Mouse (Mus musculus): ENCODE data around the gene Gcc2. TPM values are rescaled to one million over a fixed set of nuclear protein-coding genes. Genes with fewer than 3 reads are reported as not detected.
"Not testable (repeated sequence)": the region's sequence is repeated elsewhere in the genome, so short reads cannot be mapped to it uniquely, and the experiment has no call there.

Gcc2 gene
- polyA plus RNA-seq, 1 experiment from 2014 or later, result 27.2 TPM

DNA sequence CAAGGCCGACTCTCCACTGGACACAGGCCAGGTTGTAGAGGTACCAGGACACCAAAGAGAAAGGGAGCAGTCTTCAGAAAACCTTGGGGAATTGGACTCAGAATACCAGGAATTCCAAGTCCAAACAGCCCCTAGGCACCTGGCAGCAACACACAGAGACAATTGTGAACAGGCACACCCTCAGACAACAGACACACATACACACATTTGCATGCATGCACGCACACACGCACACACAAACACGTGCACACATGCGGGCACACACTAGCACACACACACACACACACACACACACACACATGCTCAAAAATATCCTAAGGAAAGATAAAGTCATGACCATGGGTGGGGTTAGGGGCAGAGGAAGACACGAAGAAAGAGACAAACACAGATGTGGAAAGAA, 34.6 kb upstream of the Gcc2 start:
- ATAC-seq (ENCODE audit: low read depth) (no peak), DNase-seq (no peak)
- Histone ChIP-seq H3K27me3 (no peaks in the 10 kb centered on the region), H3K4me2 (no peak overlapping the region), H3K9me3 (replicated peaks) (0 out of 2 replicates have a peak, but pooled peaks cover 6% of the 10 kb centered on the region), H3K4me1 (replicated peaks) (no peaks in the 10 kb centered on the region), H3K36me3 (no peaks in the 10 kb centered on the region), H3K27ac (no peak overlapping the region), H3K9ac (no peak overlapping the region), H3K4me3 (replicated peaks) (no peak overlapping the region)
- WGBS (ENCODE audit: insufficient replicate concordance), result 68% methylated on average over 6 of the region's 6 CpGs

- H3K9ac ChIP-seq; H3K27me3 ChIP-seq; H3K4me3 ChIP-seq (replicated peaks); H3K4me1 ChIP-seq (replicated peaks); ATAC-seq (ENCODE audit: low read depth); H3K4me2 ChIP-seq; H3K36me3 ChIP-seq; DNase-seq; H3K27ac ChIP-seq; H3K9me3 ChIP-seq (replicated peaks): not testable (repeated sequence)
- WGBS (ENCODE audit: insufficient replicate concordance), result 82% methylated on average over 2 of the region's 2 CpGs
Observed at GRCm38 (mm10) chr10:58221571-58221970, 33.7 kb upstream of the Gcc2 start.

DNA sequence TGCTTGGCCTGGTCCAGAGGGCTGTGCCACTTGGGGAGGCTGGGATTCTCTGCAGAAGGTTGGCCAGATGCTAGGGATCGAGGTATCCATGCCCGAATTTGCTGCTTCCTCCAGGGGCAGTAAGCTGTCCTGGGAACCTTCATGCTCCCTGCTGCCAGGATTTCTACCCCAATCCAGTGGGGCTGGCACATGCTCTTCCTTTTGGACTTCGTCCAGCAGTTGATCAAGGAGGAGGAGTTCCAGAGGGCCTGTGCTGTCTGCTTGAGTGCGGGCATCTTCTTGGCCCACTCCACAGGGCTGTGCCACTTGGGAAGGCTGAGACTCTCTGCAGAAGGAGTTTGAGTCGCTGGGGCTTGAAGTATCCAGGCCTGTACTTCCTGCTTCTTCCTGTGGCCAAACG, 32.1 kb upstream of the Gcc2 start:
- not testable (repeated sequence) for H3K4me2 ChIP-seq; H3K4me3 ChIP-seq (replicated peaks); ATAC-seq (ENCODE audit: low read depth); H3K4me1 ChIP-seq (replicated peaks); H3K27ac ChIP-seq; H3K36me3 ChIP-seq; H3K27me3 ChIP-seq; DNase-seq; H3K9ac ChIP-seq
- H3K9me3 ChIP-seq (replicated peaks), result 0 out of 2 replicates have a peak, but pooled peaks cover 10% of the 10 kb centered on the region
- WGBS (ENCODE audit: insufficient replicate concordance), result 58% methylated on average over 4 of the region's 6 CpGs

- ATAC-seq (ENCODE audit: low read depth); H3K27ac ChIP-seq; H3K36me3 ChIP-seq; H3K4me1 ChIP-seq (replicated peaks); H3K9ac ChIP-seq; H3K27me3 ChIP-seq; H3K4me3 ChIP-seq (replicated peaks); H3K4me2 ChIP-seq: not testable (repeated sequence)
- WGBS (ENCODE audit: insufficient replicate concordance), result 73% methylated on average over 31 of the region's 31 CpGs
- H3K9me3 ChIP-seq (replicated peaks), result 0 out of 2 replicates have a peak, but pooled peaks cover 10% of the 10 kb centered on the region
- DNase-seq, result peak; percentile 33
Observed at GRCm38 (mm10) chr10:58223972-58224805, 31.1 kb upstream of the Gcc2 start.

DNA sequence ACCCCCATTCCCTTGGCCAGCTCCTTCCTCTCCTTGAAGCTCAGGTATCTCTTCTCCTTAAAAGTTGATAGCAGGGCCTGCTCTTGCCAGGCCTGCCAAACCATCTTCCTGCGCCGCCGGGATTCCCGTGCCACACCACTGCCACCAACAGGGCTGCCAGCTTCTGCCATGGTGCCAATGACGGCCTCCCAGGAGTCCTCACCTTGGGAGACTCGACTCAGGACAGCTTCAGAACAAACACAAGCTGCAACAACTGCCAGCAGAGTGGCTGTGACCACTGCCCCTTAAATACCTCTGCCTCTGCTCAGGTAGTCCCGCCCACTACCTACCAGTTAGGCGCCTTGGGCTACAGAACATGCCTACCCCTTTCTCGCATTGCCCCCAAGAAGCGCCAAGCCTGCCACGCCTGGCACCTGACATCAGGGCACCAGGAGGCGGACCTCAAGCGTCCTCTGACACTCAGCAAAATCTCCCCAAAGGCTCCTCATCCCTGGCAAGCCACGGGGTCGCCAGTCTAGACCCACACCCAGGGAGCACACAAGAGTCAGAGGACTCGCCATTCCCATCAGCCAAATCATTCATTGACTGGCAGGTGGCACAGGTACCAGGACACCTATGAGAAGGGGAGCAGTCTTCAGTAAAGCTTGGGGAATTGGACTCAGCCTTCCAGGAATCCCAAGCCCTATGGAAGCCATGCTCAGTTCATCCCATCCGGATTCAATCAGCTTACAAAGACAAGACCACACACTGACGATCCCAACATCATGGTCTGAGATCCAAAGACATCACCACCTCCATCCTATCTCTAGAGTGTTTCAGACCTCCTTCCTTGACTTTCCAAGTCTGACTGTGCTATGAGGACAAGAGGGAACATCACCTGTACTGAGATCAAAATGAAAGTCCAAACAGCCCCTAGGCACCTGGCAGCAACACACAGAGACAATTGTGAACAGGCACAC, 30.2 kb upstream of the Gcc2 start, which contains the start of gene AW822073:
AW822073 (minus strand) TSS at position 104 of the 959 bp plus-strand sequence.
- not testable (repeated sequence) for H3K4me2 ChIP-seq; H3K27me3 ChIP-seq; H3K4me3 ChIP-seq (replicated peaks); DNase-seq; H3K9ac ChIP-seq; H3K4me1 ChIP-seq (replicated peaks); H3K36me3 ChIP-seq; ATAC-seq (ENCODE audit: low read depth); H3K27ac ChIP-seq
- 65% methylated on average over 18 of the region's 18 CpGs for WGBS (ENCODE audit: insufficient replicate concordance)
- 0 out of 2 replicates have a peak, but pooled peaks cover 10% of the 10 kb centered on the region for H3K9me3 ChIP-seq (replicated peaks)

- peaks cover 10% of the 10 kb centered on the region; the same call in 1 of the 2 replicates for H3K9me3 ChIP-seq (replicated peaks)
- WGBS (ENCODE audit: insufficient replicate concordance), result 58% methylated on average over 4 of the region's 4 CpGs
- not testable (repeated sequence) for DNase-seq; H3K4me2 ChIP-seq; H3K4me1 ChIP-seq (replicated peaks); H3K9ac ChIP-seq; H3K4me3 ChIP-seq (replicated peaks); H3K27me3 ChIP-seq; H3K36me3 ChIP-seq; H3K27ac ChIP-seq; ATAC-seq (ENCODE audit: low read depth)
Observed at GRCm38 (mm10) chr10:58226357-58226756, 28.9 kb upstream of the Gcc2 start.

GRCm38 (mm10) chr10:58227798-58228197, 27.5 kb upstream of the Gcc2 start:
- H3K9ac ChIP-seq; H3K27ac ChIP-seq; H3K4me3 ChIP-seq (replicated peaks); H3K27me3 ChIP-seq; H3K4me2 ChIP-seq; H3K4me1 ChIP-seq (replicated peaks); ATAC-seq (ENCODE audit: low read depth); DNase-seq; H3K36me3 ChIP-seq: not testable (repeated sequence)
- peaks cover 20% of the 10 kb centered on the region for H3K9me3 ChIP-seq (replicated peaks)
- whole genome bisulfite sequencing (ENCODE audit: insufficient replicate concordance), result 75% methylated on average over 2 of the region's 6 CpGs

GRCm38 (mm10) chr10:58230021-58230420, 25.3 kb upstream of the Gcc2 start:
- not testable (repeated sequence) for H3K4me2 ChIP-seq; ATAC-seq (ENCODE audit: low read depth); DNase-seq; H3K4me3 ChIP-seq (replicated peaks); H3K36me3 ChIP-seq; H3K9ac ChIP-seq; H3K4me1 ChIP-seq (replicated peaks); H3K27me3 ChIP-seq; H3K27ac ChIP-seq
- peaks cover 20% of the 10 kb centered on the region for H3K9me3 ChIP-seq (replicated peaks)
- whole genome bisulfite sequencing (ENCODE audit: insufficient replicate concordance), result 42% methylated on average over 3 of the region's 3 CpGs

DNA sequence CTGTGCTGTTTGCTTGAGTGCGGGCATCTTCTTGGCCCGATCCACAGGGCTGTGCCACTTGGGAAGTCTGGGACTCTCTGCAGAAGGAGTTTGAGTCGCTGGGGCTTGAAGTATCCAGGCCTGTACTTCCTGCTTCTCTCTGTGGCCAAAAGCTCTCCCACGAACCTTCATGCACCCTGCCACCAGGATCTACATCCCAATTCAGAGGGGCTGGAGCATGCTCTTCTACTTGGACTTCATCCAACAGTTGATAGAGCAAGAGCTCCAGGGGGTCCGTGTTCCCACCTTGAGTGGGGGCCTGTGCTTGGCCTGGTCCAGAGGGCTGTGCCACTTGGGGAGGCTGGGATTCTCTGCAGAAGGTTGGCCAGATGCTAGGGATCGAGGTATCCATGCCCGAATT, 24.2 kb upstream of the Gcc2 start:
- H3K4me2 ChIP-seq; H3K9ac ChIP-seq; ATAC-seq (ENCODE audit: low read depth); H3K4me3 ChIP-seq (replicated peaks); H3K27ac ChIP-seq; H3K4me1 ChIP-seq (replicated peaks); H3K36me3 ChIP-seq; DNase-seq; H3K27me3 ChIP-seq: not testable (repeated sequence)
- H3K9me3 ChIP-seq (replicated peaks), result peaks cover 21% of the 10 kb centered on the region
- 70% methylated on average over 5 of the region's 7 CpGs for WGBS (ENCODE audit: insufficient replicate concordance)

DNA sequence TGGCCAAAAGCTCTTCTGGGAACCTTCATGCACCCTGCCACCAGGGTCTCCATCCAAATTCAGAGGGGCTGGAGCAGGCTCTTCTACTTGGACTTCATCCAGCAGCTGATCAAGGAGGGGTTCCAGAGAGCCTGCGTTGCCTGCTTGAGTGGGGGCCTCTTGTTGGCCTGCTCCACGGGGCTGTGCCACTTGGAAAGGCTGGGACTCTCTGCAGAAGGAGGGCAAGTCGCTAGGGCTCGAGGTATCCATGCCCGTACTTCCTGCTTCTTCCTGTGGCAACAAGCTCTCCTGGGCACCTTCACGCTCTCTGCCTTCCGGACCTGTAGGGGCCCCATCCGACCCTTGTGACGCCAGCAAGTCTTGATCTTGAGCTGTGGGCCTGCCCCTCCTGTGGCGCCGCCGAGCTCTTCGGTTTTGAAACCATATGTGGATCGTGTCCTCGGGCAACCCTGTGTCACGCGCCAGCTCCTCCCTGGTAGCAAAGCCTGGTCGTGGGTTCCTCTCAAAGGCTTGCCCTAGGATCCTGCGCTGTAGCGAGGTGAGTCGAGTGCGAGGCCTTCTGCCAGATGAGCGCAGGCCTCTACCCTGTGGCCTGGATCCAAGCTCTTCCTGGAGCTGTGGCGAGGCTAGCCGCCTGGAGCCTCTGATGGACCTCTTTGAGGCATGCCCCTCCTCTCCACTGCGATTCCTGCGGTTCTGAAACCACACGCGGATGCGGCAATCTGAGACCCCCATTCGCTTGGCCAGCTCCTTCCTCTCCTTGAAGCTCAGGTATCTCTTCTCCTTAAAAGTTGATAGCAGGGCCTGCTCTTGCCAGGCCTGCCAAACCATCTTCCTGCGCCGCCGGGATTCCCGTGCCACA, 23.3 kb upstream of the Gcc2 start:
- not testable (repeated sequence) for H3K9ac ChIP-seq; H3K4me1 ChIP-seq (replicated peaks); H3K27me3 ChIP-seq; H3K27ac ChIP-seq; H3K4me2 ChIP-seq; H3K4me3 ChIP-seq (replicated peaks); H3K36me3 ChIP-seq
- DNase-seq, result peak; percentile 53
- H3K9me3 ChIP-seq (replicated peaks), result peaks cover 23% of the 10 kb centered on the region
- 73% methylated on average over 35 of the region's 35 CpGs for WGBS (ENCODE audit: insufficient replicate concordance)
- peak; percentile 70 for ATAC-seq (ENCODE audit: low read depth)
